Mouse (Mus musculus) naive thymus-derived CD4-positive, alpha-beta T cell, adult 2 months (primary cell): ENCODE data around the gene Jmjd8.
A peak's percentile ranks its signal among the peaks of the same experiment; 100 is the strongest.
"Not testable (repeated sequence)": the region's sequence is repeated elsewhere in the genome, so short reads cannot be mapped to it uniquely, and the experiment has no call there.

Source experiments
- DNase-seq: peaks from one replicate; pipeline ENCODE4 v3.0.0-alpha.2; 2011; ENCODE audit warnings: low read depth

Gene Jmjd8

DNA sequence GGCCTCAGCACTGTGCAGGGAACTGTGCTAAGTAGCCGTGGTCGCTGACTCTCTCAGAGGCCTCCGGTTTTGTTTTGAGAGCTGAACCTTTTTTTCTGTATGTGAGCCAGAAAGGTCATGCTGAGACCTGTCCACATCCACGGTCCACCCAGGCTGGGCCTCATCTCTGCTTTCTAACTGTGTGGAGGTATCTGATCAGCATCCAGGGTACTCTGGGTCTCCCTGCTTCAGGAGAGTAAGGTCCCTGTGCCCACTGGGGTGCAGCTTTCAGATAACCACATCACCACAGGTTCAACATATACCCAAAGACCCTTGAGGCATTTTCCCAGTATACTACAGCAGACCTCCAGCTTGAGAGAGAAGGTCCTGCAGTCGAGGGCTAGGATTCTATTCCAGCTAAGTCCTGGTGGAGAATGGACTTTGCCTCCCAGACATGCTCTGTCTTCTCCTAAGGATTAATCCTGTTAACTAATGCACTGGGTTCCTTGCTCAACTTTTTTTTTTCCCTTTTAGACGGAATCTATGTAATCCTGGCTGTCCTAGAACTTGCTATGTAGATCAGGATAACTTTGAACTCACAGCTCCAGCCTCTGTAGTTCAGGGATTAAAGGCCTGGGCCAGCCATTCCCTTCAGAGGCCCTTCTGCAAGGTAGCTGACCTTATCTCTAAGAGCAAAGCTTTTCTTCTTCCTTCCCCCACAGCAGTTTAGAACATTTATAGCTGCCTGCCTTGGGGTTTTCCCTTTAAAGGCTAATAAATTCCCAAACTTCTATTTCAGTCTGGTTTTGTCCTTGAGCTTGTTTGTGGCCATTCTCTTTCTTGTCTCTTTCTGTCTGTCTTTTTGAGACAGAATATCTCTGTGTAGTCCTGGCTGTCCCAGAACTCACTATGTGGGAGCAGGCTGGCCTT is 33.3 kb downstream of the Jmjd8 start:
- DNase-seq = no peak

DNA sequence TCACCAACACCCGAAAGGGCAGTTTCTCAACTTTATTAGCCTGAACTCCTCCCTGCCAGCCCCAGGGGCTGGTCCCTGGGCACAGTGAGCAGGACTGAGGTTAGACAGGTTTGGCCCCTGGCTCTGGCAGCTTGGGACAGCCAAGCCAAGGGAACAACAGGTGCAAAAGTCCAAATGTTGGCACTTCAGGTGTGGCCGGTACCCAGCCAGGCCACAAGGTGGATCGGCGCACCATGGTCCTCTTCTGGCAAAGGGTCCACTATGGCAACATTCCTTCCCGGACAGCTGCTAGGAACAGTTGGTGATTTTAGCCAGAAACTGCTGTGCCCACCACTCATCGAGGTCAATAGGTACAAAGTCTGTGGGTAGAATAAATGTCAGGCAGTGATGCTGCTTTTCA is 35.0 kb downstream of the Jmjd8 start:
- DNase-seq = no peak

DNA sequence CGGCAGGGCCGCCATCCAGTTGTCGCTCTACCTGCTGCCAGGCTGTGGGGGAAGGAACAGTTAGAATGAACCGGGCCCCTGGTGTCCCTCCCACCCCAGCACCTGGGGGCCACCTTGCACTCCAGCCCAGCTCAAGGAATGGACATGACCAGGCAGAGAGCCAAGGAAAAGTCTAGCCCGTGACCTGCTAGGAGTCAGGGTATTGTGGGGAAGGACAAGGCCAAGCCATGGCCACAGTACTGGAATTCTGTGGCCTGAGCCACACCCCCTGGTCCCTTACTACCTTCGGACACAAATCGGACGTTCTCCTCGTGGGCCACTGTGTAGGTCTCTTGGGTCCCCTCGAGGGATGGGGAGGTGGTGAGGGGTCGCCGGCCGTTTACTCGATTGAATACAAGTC is 35.6 kb downstream of the Jmjd8 start:
- no peak for DNase-seq

DNA sequence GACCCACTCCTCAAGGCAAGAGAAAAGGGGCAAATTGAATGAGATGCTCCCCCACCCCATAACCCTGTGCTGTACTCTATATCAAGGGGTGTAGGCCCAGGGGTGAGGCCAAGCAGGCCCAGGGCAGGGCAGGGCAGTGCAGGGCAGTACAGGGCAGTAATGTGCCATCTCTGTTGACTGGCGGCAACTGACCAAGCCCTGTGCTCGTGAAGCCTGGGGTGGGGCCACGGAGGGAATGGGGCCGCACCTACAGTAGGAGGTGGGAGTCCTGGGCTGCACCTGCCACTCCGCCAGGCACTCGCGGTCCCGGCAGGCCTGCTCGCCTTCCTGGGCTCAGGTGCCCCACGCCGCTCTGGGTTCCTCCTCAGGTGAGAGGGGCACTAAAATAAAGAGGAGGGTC is 36.6 kb downstream of the Jmjd8 start:
- DNase-seq = no peak

DNA sequence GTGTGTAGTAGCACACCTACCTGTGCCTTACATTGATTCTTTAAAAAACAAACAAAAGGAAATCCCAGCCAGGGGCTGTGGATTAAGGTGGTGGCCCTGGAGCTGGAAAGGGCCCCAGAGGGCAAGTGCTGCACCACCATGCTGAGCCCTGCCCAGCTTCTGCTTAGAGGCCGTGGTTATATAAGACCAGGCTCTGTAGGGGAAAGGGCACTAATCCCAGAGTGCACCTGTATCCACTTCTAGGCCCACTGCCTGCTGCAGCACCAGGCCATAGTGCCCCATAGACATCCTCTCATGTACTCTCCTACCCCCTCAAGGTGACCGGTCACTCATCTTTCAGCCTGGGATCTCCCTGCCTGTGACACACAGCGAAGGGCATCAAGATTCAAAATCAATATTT is 37.5 kb downstream of the Jmjd8 start:
- DNase-seq = no peak

DNA sequence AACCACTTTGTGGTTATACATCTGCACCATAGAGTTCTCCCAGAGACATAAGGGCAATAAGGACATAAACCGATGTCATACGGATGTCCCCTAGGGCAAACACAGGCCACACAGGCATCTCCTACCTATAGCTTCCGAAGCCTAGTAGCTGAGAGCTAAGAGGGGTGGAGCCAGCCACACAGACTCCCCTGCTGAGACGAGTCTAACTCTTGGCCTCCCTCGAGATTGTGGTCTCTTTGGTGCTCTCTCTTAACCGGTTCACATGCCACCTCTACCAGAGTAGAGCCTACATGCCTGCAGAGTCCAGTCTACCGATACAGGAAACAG is 38.8 kb downstream of the Jmjd8 start:
- peak; percentile 62 for DNase-seq

DNA sequence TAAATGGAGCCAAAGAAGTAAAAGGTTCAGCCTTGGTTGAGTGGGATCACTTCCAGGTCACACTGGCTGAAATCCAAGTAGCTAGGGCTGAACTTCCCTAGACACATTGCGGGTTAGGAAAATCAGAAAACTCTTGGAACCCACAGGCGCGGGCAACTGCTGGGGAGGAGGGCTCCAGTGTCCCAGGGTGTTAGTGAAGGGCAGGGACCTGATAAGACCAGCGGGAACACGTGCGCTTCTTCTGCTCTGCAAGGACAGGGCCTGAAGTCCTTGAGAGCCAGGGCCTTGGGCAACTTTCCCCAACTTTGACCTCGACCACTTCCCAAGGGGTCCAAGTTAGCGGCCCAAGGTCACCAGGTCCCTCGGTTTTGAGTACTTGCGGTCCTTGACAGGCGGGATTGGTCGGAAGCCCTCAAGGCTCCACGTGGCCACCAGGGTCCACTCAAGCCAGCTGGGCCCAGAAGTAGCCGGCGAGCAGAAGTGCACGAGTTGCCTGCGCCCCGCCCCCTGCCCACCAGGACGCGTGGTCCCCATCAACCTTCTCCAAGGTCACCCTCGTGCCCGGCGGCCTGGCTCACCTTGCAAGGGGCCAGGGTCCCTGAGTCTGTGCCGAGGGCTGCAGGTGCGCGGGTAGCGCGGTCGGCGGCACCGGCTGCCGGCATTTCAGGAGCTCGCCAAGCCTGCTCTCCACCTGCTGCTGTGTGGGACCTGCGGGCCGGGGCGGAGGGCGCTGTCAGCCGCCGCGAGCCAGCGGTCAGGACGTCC is 39.4 kb downstream of the Jmjd8 start:
- DNase-seq = peak; percentile 36

DNA sequence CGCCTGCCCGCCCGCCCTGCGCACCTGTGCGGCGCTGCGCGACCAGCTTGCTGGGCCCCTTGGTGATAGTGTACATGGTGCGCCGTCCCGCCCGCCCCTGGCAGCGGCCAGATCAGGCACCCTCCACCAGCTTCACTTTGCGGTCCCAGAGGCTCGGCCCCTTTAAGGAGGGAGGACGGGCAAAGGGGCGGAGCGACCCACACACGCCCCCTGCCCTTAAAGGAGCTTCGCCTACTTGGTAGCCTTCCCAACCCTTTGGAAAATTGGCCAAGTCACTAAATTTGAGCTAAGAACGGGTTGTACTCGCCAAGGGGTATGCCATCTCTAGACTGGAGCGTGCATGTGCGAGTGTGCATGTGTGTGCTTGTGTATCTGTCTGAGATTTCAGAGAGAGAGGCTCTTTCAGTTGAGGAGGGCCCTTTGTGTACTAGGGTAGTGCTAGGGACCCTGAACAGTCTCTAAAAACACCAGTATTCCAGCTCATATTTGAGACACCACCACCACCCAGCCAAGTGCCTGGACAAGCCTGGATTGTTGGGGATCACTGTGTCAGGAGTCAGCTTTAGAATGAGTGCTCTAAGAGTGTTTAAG is 40.0 kb downstream of the Jmjd8 start, which contains the start of gene Mcrip2:
Gene Mcrip2 (minus strand): TSS at position 164 of the 591 bp plus-strand sequence.
- DNase-seq = peak; percentile 73

DNA sequence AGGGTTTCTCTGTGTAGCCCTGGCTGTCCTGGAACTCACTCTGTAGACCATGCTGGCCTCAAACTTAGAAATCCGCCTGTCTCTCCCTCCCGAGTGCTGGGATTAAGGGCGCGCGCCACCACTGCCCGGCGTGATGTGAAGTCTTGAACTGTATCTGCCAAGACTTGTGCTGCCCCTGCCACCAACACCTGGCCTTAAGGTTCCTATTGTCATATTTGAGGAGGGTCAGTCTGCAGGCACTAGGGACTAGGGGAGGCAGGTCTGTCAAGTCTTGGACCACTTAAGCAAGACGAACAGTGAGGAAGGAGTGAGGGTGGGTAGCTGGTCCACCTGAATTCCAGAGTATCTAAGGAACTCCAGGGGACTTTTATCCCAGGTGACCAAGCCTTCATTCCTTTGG is 40.8 kb downstream of the Jmjd8 start:
- DNase-seq = no peak

DNA sequence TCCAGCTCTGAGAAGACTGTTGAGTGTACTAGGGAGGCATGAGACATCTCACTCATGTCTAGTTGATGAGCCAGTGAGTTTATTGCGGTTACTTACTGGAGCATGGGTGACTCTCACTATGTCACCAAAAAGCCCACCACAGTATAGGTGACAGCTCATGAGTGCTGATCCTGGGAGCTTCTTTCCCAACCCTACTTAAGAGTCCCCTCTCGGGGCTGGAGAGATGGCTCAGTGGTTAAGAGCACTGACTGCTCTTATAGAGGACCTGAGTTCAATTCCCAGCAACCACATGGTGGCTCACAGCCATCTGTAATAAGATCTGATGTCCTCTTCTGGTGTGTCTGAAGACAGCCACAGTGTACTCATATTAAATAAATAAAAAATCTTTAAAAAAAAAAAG is 41.3 kb downstream of the Jmjd8 start:
- DNase-seq = no peak

DNA sequence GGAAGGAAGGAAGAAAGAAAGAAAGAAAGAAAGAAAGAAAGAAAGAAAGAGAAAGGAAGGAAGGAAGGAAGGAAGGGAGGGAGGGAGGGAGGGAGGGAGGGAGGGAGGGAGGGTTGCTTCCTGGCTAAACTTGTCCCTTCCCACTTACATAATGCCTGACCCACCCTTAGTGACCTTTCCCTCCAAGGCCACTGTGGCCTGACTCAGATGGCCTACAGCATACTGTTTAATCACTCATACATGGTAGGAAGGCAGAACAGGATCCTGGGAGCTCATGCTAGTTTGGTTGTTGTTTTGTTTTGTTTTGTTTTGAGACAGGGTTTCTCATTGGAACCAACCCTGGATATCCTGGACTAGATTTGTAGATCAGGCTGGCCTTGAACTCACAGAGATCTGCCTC is 42.9 kb downstream of the Jmjd8 start:
- not testable (repeated sequence) for DNase-seq

DNA sequence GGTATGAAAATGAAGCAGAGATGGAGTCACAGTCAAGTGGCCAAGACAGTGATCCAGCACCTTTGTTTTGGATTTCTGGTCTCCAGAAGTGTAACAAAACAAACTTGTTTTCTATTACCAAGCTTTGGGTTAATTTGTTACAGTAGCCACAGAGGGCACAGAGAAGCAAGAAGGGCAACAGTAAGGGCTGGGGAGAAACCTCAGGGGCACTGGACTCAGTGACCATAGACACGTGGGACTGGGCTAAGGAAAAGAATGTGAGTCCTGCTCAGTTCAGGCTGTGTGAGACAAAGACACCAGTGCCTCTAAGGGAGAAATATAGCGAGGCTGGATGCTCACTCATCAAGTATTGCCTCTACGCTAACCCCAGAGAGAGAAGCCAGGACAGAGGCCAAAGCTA is 44.0 kb downstream of the Jmjd8 start:
- DNase-seq = no peak

DNA sequence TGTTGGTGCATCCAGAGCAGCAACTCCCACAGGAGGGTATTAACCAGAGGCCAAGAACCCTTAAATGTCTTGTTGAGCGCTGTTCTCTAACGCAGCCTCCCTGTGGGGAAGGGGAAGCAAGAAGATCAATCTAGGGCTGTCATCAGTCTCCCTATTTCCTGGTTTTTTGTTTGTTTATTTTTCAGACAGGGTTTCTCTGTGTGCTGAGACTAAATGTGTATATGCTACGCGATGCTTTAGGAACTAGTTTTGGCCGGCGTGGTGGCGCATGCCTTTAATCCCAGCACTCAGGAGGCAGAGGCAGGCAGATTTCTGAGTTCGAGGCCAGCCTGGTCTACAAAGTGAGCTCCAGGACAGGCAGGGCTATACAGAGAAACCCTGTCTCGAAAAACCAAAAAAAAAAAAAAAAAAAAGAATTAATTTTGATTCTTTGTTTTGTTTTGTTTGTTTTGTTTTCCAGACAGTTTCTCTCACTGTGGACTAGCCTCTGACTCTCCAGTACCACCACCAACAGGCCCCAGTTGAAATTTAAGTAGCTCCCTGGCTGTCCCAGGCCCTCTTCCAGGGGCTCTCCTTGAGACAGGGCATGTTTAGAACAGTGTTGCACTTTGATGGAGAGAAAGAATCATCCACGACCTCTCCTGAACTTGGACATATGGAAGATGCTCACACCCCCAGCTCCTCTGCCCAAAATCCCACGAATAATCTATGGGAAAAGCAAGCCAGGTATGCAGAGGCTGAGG is 44.9 kb downstream of the Jmjd8 start:
- no peak for DNase-seq

DNA sequence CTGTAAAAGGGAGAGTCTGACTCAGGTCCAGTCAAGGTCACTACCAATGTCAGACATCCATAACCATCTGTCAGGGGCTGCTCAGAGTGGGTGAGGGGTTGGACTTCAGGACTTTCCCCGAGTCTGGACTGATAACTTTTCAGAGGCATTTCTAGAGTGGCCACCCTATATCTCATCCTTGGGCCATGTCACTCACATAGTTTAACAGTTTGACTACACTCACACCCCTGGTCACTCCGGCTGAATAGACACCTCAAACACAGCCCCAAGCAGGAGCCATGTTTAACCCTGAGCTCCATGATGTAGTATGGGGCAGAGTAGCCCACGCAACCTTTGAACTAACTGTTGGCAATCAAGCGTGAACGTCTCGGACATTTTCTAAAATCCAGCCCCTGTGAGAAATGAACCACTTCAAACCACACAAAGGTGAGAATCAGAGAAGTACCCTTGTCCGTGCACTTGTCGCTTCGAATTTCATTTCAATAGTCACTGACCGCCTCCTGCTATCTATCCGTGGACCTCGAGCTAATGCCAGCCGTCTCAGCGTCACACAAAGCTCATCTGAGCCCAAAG is 45.6 kb downstream of the Jmjd8 start:
- no peak for DNase-seq

DNA sequence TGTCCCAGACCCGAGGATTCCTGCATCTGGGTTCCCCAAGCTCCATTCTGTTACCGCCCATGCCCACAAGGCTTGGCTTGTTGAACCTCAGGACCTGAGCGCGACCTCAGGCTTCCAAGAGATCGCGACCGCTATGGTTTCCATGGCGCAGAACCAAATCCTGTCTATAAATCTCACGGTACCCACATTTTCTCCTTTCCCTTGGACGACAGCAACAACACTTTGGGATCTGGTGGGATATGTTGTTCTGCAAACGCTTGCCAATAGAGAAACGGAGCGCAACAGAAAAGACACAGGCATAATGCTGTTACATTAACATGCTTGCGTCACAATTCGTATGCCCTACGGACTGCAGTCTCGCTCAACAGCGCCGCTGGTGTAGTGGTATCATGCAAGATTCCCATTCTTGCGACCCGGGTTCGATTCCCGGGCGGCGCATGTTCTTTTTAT is 46.1 kb downstream of the Jmjd8 start, which contains the start of gene Mettl26:
Gene Mettl26 (plus strand): TSS at position 354 of the 450 bp plus-strand sequence.
- peak; percentile 97 for DNase-seq

DNA sequence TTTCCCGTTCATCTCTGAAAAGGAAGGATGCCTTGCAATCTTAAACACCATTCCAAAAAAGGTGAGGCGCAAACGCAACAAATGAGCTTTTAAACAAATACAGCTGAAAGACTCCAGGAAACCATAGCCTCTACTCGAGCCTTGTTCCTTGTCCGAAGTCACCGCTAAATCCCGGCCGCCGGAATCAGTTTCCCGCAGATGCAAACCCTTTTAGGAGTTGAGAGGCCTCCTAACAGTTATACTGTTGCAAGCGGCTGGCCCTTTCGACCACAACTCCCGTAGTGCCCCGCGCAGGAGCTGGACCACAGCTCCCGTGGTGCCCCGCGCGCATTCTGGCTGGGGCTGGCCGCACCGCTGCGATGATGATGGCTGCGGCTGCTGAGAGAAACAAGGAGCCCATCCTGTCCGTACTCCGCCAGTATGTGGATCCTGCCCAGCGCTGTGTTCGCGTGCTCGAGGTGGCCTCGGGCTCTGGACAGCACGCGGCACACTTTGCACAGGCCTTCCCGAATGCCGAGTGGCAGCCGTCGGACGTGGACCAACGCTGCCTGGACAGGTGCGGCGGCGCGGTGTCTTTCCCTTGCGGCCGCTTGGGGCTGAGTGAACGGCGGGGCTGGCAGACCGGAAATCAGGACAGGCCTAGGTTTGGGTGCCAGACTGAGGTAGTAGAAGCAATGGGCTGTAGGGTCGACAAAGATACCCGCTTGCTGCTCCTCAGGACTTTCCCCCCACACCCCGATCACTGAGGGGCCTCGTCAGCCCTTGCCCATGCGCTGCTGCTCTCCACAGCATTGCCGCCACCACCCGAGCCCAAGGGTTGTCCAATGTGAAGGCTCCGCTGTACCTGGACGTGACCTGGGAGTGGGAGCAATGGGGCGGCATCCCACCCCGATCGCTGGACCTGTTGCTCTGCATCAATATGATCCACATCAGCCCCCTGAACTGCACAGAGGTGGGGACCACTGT is 46.8 kb downstream of the Jmjd8 start:
- peak; percentile 88 for DNase-seq

DNA sequence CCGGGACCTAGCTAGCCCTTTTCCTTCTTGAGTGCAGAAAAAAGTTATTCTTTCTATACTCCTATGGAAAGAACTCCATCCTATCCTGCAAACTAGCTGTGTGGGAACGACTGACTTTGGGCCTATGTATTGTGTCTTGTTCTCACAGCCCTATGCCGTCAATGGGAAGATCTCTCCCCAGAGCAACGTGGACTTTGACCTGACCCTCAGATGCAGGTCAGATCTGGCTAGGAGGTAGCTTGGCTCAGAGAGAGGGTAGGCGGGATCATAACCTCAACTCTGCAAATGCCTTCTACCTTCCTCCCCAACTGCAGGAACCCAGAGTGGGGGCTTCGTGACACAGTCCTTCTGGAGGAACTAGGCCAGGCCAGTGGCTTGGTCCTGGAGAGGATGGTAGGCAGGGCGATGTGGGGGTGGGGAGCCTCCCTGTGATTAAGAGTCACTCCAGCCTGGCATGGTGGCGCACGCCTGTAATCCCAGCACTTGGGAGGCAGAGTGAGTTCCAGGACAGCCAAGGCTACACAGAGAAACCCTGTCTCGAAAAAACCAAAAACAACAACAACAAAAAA is 47.8 kb downstream of the Jmjd8 start:
- DNase-seq = no peak

DNA sequence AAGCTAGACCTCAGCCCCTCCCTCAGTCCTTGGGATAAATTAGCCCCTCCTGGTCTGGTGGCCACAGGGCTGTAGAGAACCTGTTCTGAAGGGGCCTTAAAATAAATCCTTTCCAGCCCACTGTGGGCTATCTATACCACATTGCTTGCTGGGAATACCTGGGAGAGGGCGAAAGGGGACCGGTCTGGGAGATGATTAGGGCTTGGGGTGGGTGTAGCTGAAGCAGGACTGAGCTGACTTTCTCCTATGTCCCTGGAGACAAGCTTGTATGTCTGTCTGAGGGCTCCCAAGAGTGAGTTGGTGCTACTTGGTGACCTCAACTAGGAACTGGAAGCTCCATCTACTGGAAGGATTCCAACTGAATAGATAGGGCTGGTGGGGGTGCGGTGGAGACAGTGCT is 48.4 kb downstream of the Jmjd8 start:
- no peak for DNase-seq

DNA sequence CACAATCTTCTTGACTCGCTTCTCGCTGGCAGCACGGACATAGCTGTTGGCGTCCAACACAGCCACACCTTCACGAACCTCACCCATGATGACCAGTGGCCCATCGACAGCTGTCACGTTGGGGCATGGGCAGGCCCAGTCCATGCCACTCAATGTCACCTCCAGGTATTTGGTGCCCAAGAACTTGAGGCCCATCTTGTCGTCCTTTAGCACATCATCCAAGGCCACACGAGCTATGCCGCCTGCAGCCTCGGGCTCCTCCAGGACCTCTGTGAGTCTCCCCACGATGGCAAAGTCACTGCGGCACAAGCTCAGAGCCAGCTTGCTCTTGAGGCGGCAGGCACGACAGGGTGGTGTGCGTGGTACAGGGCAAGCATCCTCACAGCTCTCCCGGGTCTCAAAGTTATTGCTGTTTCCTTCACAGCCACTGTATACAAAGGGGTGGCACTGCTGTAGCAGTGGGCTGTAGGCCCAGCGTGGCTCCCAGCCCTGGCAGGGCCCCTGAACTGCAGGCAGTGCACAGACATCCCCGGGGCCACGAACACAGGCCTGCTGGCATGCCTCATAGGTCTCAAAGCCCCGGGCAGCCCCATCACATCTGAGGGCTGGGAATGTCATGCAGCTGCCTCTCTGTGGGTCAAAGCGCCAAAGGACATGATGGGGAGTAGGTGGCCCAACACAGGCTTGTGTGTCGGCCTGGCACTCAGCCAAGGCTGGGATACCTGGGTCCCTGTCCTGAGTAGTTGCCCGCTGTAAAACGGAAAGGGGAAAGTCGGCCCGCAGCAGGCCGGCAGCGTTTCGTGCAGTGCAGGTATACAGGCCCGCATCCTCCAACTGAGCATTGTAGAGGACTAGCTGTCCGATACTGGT is 49.3 kb downstream of the Jmjd8 start:
- no peak for DNase-seq
